Mouse (Mus musculus): Measurements from ENCODE around the gene Tmem59l. TPM values are rescaled to one million over a fixed set of nuclear protein-coding genes. Genes with fewer than 3 reads are reported as not detected.

Gene Tmem59l
- polyA plus RNA-seq, 2 experiments from 2014 or later, result not detected

- no peak for ATAC-seq
Measured at GRCm38 (mm10) chr8:70458462-70458861, 28.7 kb downstream of the Tmem59l start.

DNA sequence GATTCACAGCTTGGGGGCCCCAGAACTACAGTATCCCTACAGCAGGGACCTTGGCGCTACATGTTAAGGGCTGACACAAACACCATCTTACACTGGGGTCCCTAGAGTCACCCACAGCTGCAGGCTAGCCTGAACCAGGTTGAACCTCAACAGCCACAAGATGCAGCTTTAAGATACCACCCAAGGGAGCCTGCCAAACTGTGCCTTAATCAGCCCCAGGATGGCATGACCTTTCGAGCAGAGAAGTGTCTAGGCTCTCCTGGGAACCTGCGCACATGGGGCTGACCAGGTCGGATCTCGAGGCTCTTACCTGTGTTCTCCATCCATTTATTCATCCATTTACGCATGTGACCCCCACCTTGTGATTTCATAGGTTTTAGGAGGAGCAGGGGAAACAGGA, 29.3 kb downstream of the Tmem59l start:
- ATAC-seq, result no peak

DNA sequence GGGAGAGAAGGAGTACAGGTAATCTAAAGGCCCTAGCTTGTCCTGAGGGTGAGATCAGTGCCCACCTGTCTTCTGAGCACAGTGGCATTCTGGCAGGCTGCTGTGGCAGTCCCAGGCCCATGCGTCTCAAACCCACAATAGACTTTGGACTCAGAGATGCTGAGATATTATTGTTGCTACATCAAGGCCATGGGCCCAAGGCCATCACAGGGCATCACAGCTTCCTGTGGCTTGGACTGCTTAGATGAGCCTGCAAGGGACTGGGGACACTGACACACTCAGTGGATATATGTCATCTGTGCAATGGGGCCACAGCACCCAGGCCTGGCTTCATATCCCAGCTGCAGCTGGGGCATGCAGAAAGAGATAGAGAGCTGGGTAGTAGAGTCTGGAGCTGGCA, 30.2 kb downstream of the Tmem59l start:
- no peak for ATAC-seq

GRCm38 (mm10) chr8:70453852-70454251, 33.3 kb downstream of the Tmem59l start:
- ATAC-seq, result no peak

DNA sequence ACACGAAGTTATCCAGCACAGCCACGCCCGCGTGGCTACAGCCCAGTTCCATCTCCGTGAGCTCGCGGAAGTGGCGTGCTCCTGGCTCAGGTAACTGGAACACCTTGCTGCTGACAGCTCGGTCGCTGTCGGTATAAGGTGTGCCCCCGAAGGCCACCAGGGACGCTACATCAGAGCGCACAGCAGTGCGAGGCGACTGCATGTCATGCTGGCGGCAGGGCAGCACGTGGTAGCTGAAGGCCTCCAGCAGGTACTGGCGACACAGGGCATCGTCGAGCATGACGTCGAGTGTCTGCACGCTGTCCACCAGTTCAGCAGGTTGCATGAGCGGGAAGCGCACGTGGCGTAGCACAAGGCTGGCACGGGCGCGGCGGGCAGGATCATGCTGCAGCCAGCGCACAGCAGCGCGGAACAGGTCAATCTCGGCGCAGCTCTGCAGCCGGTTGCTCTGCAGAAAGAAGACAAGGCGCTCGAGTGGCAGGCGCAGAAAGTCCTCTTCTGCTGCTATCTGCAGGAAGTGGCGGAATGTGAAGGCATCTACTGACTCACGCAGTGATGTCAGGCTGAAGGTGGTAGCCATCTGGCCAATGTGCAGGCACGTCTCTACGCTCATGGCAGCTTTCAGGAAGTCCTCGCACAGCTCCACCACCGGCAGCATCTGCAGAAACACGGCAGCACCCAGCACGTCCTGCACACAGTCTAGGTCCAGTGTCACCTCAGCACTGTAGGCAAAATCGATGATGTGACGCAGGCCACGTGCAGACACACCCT, 34.8 kb downstream of the Tmem59l start:
- ATAC-seq, result no peak

GRCm38 (mm10) chr8:70447639-70448420, 39.3 kb downstream of the Tmem59l start:
- ATAC-seq, result no peak

GRCm38 (mm10) chr8:70445988-70446387, 41.2 kb downstream of the Tmem59l start:
- no peak for ATAC-seq

GRCm38 (mm10) chr8:70443326-70443725, 43.8 kb downstream of the Tmem59l start:
- no peak for ATAC-seq

GRCm38 (mm10) chr8:70441565-70441964, 45.6 kb downstream of the Tmem59l start:
- no peak for ATAC-seq

DNA sequence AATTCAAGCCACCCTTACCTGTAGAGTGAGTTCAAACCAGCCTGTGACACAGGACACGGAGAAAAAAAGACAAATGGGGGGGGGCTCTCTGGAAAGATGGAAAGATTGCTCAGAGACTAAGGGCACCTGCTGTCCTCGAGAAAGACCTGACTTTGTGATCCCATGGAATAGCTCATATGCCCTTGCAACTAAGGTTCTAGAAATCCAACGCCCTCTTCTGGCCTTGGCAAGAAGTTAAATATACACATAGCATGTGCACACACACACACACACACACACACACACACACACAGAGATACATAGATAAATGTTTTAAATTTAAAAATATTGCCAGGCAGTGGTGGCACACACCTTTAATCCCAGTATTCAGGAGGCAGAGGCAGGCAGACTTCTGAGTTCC, 46.9 kb downstream of the Tmem59l start:
- no peak for ATAC-seq

- peak; percentile 38 for ATAC-seq
Measured at GRCm38 (mm10) chr8:70439848-70440179, 47.3 kb downstream of the Tmem59l start.

DNA sequence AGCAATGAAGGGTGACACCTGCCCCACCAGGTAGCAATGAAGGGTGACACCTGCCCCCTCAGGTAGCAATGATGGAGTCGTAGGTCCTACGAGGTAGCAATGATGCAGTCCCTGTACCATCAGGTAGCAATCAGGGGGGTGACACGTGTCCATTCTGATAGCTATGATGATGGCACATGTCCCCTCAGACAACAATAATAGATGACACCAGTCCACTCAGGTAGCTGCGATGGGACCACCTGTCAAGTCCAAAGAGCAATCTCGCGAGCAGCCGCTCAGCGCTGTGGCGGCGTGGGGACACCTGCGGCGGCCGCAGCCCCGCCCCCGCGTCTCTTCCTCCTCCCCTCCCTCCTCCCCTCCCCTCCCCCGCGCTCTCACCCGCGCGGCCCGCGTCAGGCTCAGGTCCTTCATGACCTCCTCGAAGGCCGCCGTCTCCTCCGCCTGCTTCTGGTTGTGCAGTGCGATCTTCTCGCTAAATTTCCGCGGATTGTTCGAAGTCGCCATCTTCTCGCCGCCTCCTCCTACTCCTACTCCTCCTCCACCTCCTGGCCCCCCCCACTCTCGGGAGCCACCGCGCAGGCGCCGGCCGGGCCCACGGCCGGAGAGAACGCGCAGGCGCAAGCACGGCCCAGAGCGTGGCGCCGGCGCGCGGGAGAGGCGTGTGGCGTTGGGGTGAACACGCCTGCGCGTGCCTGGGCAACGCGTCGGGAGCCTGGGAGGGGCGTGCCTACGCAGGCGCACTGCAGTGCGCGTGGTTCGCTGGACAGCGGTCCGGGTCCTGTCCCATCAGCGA, 47.9 kb downstream of the Tmem59l start, which contains the start of gene Crtc1:
TSS of gene Crtc1 (minus strand) at position 525 of the 793 bp plus-strand sequence.
- peak; percentile 95 for ATAC-seq

- no peak for ATAC-seq
Measured at GRCm38 (mm10) chr8:70438423-70438822, 48.7 kb downstream of the Tmem59l start.

DNA sequence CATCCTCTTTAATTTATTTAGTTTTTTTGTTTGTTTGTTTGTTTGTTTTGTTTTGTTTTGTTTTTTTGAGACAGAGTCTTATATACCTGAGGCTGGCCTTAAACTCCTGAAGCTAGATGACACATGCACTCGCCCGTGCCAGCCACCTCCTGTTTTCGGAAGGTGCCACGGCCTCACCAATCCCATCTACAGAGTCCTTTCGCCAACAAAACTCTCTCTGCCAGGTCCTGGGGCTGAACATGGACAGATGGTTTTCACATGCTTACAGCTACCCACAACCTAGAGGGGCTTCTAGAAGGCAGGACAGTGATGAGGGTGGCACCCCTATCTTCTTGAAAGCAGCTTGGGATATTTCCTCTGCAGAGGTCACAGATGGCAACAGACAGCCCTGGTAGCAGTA, 52.0 kb downstream of the Tmem59l start:
- ATAC-seq, result no peak

Other genes with a start within 250 kb of the Tmem59l start
- gene Homer3, start 204.5 kb downstream of the Tmem59l start, polyA plus RNA-seq (2017; shearing (Covaris generic)), result 1 to 10 TPM in 1 of 2 experiments, under 1 TPM in 1; 0.62 to 1.6 TPM
- gene Ddx49, start 184.9 kb downstream of the Tmem59l start, polyA plus RNA-seq (2017; shearing (Covaris generic)), result 10 to 100 TPM; 57.8 to 74.2 TPM
- gene Cope, start 184.8 kb downstream of the Tmem59l start, polyA plus RNA-seq (2017; shearing (Covaris generic)), result 100 to 1,000 TPM; 321 to 359 TPM
- not detected for gene Cers1, start 171.6 kb downstream of the Tmem59l start, polyA plus RNA-seq (2017; shearing (Covaris generic))
- under 1 TPM in 1 of 2 experiments, not detected in 1; 0.71 TPM for gene Gdf1, start 157.5 kb downstream of the Tmem59l start, polyA plus RNA-seq (2017; shearing (Covaris generic))
- 10 to 100 TPM; 11.4 to 14.5 TPM for gene Upf1, start 134.1 kb downstream of the Tmem59l start, polyA plus RNA-seq (2017; shearing (Covaris generic))
- under 1 TPM in 1 of 2 experiments, not detected in 1; 0.28 TPM for gene Comp, start 113.8 kb downstream of the Tmem59l start, polyA plus RNA-seq (2017; shearing (Covaris generic))
- gene Crtc1, start 47.8 kb downstream of the Tmem59l start, polyA plus RNA-seq (2017; shearing (Covaris generic)), result 1 to 10 TPM; 7.6 to 9.3 TPM
- 10 to 100 TPM in 1 of 2 experiments, 1 to 10 TPM in 1; 7.2 to 20.1 TPM for gene Klhl26, start 10.4 kb downstream of the Tmem59l start, polyA plus RNA-seq (2017; shearing (Covaris generic))
- gene Crlf1, start 5.8 kb upstream of the Tmem59l start, polyA plus RNA-seq (2017; shearing (Covaris generic)), result not detected
- 10 to 100 TPM; 82.2 to 83.2 TPM for gene Rex1bd, start 19.4 kb upstream of the Tmem59l start, polyA plus RNA-seq (2017; shearing (Covaris generic))
- 1,000 to 10,000 TPM; 3,148 to 3,732 TPM for gene Uba52, start 23.4 kb upstream of the Tmem59l start, polyA plus RNA-seq (2017; shearing (Covaris generic))
- 100 to 1,000 TPM; 117 to 159 TPM for gene Fkbp8, start 40.4 kb upstream of the Tmem59l start, polyA plus RNA-seq (2017; shearing (Covaris generic))
- gene Kxd1, start 40.6 kb upstream of the Tmem59l start, polyA plus RNA-seq (2017; shearing (Covaris generic)), result 100 to 1,000 TPM; 146 to 173 TPM
- gene Ell, start 52.1 kb upstream of the Tmem59l start, polyA plus RNA-seq (2017; shearing (Covaris generic)), result 10 to 100 TPM; 41.4 to 50.4 TPM
- gene Isyna1, start 107.0 kb upstream of the Tmem59l start, polyA plus RNA-seq (2017; shearing (Covaris generic)), result 10 to 100 TPM; 26.0 to 58.7 TPM
- 10 to 100 TPM in 1 of 2 experiments, 1 to 10 TPM in 1; 5.9 to 15.0 TPM for gene Ssbp4, start 121.5 kb upstream of the Tmem59l start, polyA plus RNA-seq (2017; shearing (Covaris generic))
- under 1 TPM; 0.43 to 0.89 TPM for gene Lrrc25, start 128.8 kb upstream of the Tmem59l start, polyA plus RNA-seq (2017; shearing (Covaris generic))
- gene Gdf15, start 145.1 kb upstream of the Tmem59l start, polyA plus RNA-seq (2017; shearing (Covaris generic)), result not detected
- 1 to 10 TPM; 7.0 to 9.5 TPM for gene Pgpep1, start 173.0 kb upstream of the Tmem59l start, polyA plus RNA-seq (2017; shearing (Covaris generic))
- 10 to 100 TPM; 86.8 to 94.5 TPM for gene Lsm4, start 185.9 kb upstream of the Tmem59l start, polyA plus RNA-seq (2017; shearing (Covaris generic))
- 10 to 100 TPM in 1 of 2 experiments, 1 to 10 TPM in 1; 7.6 to 23.3 TPM for gene Jund, start 211.6 kb upstream of the Tmem59l start, polyA plus RNA-seq (2017; shearing (Covaris generic))
- gene Iqcn, start 216.1 kb upstream of the Tmem59l start, polyA plus RNA-seq (2017; shearing (Covaris generic)), result under 1 TPM in 1 of 2 experiments, not detected in 1; 0.07 TPM
- gene Gm3336, start 231.2 kb upstream of the Tmem59l start, polyA plus RNA-seq (2017; shearing (Covaris generic)), result not detected
- gene Pde4c, start 236.4 kb upstream of the Tmem59l start, polyA plus RNA-seq (2017; shearing (Covaris generic)), result under 1 TPM; 0.66 to 0.94 TPM